Mouse (Mus musculus) cerebellum, adult 18-20 months (tissue): ENCODE measurements around the gene Srrm4.
A peak's percentile ranks its signal among the peaks of the same experiment; 100 is the strongest.
"Not testable (repeated sequence)": the region's sequence is repeated elsewhere in the genome, so short reads cannot be mapped to it uniquely, and the experiment has no call there.

Experiments
- DNase-seq, 2 experiments: peaks; one replicate each; pipeline ENCODE4 v3.0.0; 2021

The Srrm4 gene

GRCm38 (mm10) chr5:116440251-116440650, 151.4 kb downstream of the Srrm4 start:
- no peak for DNase-seq

GRCm38 (mm10) chr5:116438328-116438727, 153.3 kb downstream of the Srrm4 start:
- DNase-seq = no peak

DNA sequence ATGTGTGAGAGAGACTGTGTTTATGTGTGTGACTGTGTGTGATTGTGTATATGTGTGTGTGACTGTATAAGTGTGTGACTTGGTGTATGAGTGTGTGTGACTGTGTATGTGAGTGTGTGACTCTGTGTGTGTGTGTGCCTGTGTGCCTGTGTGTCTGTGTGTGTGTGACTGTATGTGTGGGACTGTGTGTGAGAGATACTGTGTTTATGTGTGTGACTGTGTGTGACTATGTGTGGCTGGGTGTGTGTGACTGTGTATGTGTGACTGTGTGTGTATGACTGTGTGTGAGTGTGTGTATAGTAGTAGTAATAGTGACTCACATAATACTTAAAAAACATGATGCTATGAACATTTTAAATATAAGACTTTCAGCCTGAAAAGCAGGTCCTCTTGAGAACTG, 155.5 kb downstream of the Srrm4 start:
- no peak for DNase-seq

DNA sequence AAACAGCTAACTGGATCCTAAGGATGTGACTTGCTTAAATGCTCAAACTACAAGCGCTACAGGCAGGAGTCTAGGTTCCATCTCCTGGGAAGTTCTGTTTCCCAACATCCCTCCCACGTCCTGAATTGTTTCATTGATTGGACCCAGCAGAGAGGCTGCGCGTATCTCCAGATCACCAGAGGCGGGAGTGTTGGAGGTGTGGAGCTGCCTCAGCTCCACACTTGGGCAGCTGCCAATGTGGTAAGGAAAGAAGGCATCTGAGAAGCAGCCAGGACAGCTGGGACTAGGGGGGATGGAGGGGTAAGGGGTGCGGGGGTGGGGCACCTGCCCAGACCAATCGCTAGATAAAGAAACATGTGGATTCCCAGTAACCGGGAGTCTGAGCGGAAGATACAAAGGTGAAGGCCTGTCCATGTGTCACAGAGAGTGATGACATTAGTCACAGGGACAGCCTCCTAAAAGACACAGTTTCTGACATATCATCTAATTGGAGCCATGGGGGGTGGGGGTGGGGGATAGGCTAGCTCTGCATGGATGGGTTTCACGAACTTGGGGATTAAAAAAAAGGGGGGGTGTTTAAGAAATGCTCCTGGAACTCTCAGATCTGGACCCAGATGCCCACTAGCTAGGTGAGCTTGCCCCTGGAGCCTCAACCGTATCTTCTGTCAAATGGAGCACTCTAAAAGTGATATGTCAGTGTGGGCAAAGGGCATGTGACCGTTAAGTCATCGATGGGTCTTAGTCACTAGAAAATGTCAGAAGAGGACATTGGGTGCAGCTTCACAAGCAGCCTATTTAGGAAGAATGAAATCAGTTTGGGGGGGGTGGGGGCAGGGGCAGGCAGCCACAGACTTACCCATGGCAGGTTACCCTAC, 156.4 kb downstream of the Srrm4 start:
- no peak for DNase-seq

DNA sequence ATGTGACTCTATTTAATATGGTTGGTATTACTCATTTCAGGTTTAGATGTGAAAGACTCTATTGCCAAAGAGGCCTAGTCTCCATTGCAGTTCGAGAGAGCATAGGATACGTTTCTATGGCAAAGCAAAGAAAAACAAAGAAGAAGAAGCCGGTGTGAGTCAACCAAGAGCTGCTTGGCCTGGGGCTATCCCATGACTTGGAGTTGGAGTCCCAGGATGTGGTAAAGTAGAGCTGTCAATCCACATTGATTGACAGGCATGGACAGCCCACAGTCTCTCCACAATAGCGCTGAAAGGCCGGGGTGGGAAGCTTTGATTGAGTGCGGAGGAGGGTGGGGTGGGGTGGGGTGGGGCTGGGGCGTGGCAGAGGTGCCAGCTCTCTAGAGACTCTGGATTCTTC, 158.7 kb downstream of the Srrm4 start:
- no peak for DNase-seq

GRCm38 (mm10) chr5:116426701-116427100, 164.9 kb downstream of the Srrm4 start:
- no peak for DNase-seq

DNA sequence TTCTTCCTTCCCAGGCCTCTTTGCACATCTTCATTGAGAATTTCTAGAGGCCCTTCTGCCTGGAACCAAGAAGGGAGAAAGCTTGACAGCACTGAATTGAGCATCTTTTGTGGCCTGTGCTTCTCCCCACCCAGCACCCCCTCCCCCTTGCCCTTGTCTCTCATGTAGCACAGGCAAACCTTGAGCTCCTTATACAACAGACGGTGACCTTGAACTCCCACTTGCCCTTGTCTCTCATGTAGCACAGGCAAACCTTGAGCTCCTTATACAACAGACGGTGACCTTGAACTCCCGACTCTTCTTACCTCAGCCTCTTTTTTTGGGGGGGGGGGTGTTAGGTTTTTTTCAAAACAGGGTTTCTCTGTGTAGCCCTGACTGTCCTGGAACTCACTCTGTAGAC, 165.9 kb downstream of the Srrm4 start:
- not testable (repeated sequence) for DNase-seq

DNA sequence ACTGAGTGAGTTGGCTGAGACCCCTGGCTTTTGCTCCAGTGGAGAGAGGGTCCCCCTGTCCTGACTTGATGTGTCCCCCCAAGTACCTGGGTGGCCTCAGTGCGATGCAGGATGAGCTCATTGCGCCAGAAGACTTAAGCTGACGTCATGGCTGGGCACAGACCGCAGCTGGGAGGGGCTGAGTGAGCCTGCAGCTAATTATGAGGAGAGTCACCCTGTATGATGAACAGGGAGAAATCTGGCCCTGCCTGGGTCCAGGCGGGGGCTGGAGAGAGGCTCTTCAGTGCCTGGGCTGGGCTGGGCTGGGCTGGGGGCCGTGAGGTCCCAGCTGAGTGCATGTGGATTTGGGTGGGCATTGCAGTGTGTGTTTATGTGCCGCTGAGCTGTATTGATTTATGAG, 166.3 kb downstream of the Srrm4 start:
- no peak for DNase-seq

GRCm38 (mm10) chr5:116423746-116424145, 167.9 kb downstream of the Srrm4 start:
- DNase-seq = no peak

DNA sequence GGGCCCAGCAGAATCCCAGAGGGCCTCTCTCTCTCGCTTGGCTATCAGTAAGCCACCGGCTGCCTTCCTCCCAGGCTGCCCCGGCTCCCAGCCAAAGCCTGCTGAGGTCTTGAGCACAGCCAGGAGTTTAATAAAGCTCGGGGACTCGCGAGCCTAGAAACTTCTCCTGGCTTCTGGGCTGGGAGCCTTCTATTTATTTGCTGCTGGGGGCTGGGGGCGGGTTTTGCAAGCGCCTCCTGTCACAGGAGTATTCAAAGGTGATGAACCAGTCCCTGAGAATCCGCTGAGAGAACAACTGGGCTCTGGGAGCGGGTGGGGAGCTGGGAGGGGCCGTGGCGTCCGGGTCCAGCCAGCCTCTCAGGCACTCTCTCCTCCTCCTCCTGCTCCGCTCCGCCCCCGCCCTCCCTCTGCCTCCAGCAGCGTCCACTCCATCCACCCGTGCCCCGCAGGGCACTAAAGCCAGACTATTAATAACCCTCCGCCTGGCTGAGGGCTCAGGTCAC, 168.9 kb downstream of the Srrm4 start, which contains the start of gene Hspb8:
Gene Hspb8 (minus strand): TSS at position 166 of the 503 bp plus-strand sequence.
- DNase-seq = peak; percentile 87 to 88

DNA sequence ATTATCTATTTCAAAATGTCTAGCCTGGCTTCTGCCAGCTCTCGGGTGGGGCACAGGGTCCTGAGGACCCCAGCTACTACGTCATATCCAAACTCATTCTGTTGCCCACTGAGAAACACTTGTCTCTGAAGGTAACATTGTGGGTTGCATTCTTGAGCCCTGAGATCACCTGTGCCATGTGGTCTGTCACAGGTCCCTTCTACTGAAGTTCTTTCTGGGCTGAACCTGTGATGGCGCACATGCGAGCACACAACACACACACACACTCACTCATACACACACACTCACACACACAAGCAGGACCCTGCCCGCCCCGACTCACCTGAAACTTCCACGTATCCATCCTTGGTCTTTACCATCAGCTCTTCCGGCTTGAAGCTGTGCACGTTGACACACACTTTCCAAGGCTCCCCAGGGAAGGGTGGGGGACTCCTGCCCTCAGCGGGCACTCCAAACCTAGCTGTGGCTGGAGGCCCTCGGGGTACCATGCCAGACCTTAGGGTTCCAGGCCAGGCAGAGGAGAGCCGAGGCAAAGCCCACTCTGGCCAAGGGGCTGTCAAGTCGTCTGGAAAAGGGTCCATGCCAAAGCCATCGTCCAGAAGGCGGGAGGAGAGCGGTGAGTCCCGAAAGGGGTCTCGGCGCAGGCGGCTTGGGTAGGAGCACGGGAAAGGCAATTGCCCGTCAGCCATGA, 169.7 kb downstream of the Srrm4 start:
- peak in 1 of 2 experiments; percentile 43 for DNase-seq

DNA sequence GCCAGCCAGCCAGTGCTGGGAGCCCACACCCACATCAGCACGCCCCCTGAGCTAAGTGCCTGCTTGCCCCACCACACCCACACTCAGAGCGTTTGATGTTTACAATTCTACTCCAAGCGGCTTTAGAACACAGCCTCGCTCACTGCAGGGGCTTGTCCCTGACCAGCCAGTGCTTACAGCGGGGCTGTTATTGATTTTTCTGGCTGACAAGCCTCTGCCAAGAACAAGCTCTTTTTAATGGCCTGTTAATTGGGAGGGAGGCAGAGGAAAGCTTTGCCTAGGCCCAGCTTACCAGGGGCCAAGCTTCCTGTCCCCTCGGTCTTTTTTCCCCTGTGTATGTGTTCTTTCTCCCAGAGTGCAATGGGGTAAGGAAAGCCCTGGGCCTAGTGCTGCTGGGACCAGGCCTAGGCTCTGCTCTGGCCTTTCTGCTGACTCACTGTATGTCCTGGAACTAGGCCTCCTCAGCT, 170.8 kb downstream of the Srrm4 start:
- peak; percentile 28 to 31 for DNase-seq

DNA sequence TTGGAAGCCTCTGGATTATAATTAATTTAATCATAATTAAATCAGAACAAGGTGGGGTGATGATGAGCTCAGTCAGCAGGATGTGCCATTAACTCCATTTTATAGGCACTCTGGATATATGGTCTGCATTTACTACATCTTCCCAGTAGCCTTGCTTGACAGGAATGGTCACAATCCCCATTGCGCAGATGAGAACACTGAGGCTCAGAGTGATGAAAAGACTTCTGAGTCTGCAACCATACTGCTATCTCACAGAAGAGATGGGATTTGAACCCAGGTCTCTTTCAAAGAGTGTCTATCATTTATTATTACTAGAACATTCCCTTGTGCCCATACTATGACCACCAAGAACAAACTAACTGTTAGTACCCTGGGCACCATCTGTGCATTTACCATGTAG, 171.4 kb downstream of the Srrm4 start:
- no peak for DNase-seq

DNA sequence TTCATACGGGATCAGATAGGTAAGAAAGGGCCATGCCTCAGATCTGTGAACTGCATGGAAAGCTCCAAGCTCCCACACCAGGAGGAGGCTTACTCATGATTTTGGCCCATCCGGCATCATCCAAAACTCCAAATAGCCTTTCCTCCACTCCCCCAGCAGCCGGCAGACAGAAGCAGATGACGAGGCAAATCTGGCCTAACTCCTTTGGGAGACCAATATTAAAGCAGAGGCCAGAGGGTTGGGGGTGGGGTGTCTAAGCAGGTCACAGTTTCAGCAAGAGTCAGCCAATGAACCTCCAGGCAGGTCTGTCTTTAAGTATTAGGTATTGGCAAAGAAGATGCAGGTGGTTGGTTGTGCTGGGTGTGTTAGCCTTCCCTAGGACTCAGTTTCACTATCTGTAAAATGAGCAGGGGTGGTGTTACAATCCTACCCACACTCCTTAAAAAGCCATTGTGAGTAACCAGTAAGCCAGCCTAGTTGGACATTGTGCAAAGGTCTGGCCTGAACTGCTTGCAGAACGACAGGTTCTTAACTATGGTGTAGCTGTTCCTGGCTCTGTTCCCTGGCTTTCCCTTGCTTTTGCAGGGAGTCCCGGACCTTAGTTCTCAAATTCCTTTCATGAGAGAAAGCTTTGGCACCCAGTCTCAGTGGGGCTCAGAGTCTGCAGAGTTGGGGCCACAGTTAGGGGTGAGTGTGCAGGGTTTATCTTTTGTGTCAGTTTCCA, 172.1 kb downstream of the Srrm4 start:
- DNase-seq = peak; percentile 25 to 27

GRCm38 (mm10) chr5:116416208-116416607, 175.4 kb downstream of the Srrm4 start:
- no peak for DNase-seq

- no peak for DNase-seq
Measured at GRCm38 (mm10) chr5:116409689-116410590, 181.7 kb downstream of the Srrm4 start.

GRCm38 (mm10) chr5:116408965-116409364, 182.7 kb downstream of the Srrm4 start:
- no peak for DNase-seq

- no peak for DNase-seq
Measured at GRCm38 (mm10) chr5:116407936-116408335, 183.7 kb downstream of the Srrm4 start.

DNA sequence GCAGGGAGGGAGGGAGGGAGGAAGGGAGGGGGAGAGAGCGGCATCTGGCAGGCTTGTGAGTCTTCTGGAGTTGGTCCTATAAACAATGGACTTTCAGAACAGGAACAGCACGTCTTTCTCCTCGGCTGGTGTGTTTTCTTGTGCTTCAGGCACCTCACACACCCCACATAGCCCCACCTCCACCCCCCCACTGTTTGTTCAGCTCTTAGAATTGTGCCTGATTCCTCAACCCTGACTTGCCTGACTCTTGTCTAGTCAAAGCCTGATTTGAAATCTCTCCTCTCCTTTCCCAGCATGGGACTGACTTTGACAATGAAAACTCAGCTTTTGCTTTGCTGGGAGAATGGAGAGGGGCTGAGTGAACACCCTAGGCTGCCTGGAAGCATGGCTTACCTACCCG, 184.3 kb downstream of the Srrm4 start:
- DNase-seq = no peak

GRCm38 (mm10) chr5:116406507-116406906, 185.1 kb downstream of the Srrm4 start:
- DNase-seq = no peak

GRCm38 (mm10) chr5:116405934-116406333, 185.7 kb downstream of the Srrm4 start:
- no peak for DNase-seq

- DNase-seq = no peak
Measured at GRCm38 (mm10) chr5:116404063-116404462, 187.6 kb downstream of the Srrm4 start.
